20 mouse cellular contexts compared by ENCODE assay signal in genomic region chr4:125261547-125261946, GRCm38 (mm10).
DNase-seq lines count a peak whose midpoint lies in the region; ATAC-seq and TF ChIP-seq lines count a peak whose summit lies in the region.
"Had no signal": no experiment of that assay in that cellular context is flagged by ENCODE, and none has a peak within 500 bp of the region (broad histone marks: within the 10 kb centered on the region; RNA-seq: fewer than 3 reads in every experiment).

No protein-coding gene starts in this region.

- 0 out of 2 replicates have a peak, but pooled peaks have one; percentile 3 for TF ChIP-seq CTCF in hindbrain, postnatal 0 days (IDR thresholded peaks at IDR 0.05; ENCODE audit: low read depth)
- TF ChIP-seq CTCF in forebrain, postnatal 0 days (IDR thresholded peaks at IDR 0.05; ENCODE audit: low read depth) = no peak

- no peaks in the 10 kb centered on the region; the same call in none of the 2 replicates for H3K27me3 ChIP-seq in hindbrain, postnatal 0 days (ENCODE audit: insufficient read depth, low read length)
- no peaks in the 10 kb centered on the region for H3K27me3 ChIP-seq in hindbrain, embryonic 11.5 days (ENCODE audit: control insufficient read depth, insufficient read depth, low read length)
- H3K27me3 ChIP-seq in forebrain, postnatal 0 days (ENCODE audit: insufficient read depth, low read length) = no peaks in the 10 kb centered on the region
- H3K27me3 ChIP-seq: hindbrain, embryonic 15.5 days had no signal

- no peak for ATAC-seq in hindbrain, postnatal 0 days
- ATAC-seq in hindbrain, embryonic 11.5 days (ENCODE audit: low FRiP score) = no peak
- ATAC-seq in forebrain, postnatal 0 days = peak; percentile 28

- DNase-seq in hindbrain, postnatal 0 days (ENCODE audit: low spot score) = peak; percentile 18
- no peak for DNase-seq in hindbrain, embryonic 11.5 days (ENCODE audit: low spot score)
- DNase-seq in right cerebral cortex, adult 18-20 months = peak; percentile 24
- DNase-seq in right cerebral cortex, postnatal 14 days = no peak
- DNase-seq in forebrain, postnatal 0 days = peak; percentile 42
- DNase-seq in layer of hippocampus, postnatal 25 days (ENCODE audit: extremely low spot score in 1 of 2, low spot score in 1 of 2) = peak; percentile 14 to 20
- no peak for DNase-seq in retina, embryonic 14.5 days (ENCODE audit: low spot score)
- no peak for DNase-seq in urinary bladder, postnatal 4 days (ENCODE audit: low spot score in 2 of 2)
- DNase-seq: adrenal gland, postnatal 25 days; cerebellum, adult 8-10 months; heart, postnatal 10 days; kidney, adult 11 months; kidney, postnatal 10 days; lung, adult 2 months; lung, postnatal 36 days; thymus, postnatal 4 days had no signal

- no peaks in the 10 kb centered on the region for H3K9me3 ChIP-seq in hindbrain, postnatal 0 days (ENCODE audit: low read length)
- H3K9me3 ChIP-seq in hindbrain, embryonic 11.5 days (ENCODE audit: control insufficient read depth, low read length) = no peaks in the 10 kb centered on the region
- no peaks in the 10 kb centered on the region for H3K9me3 ChIP-seq in forebrain, postnatal 0 days (ENCODE audit: low read length)
- H3K9me3 ChIP-seq: heart, embryonic 10.5 days; hindbrain, embryonic 15.5 days; limb, embryonic 15.5 days; midbrain, embryonic 12.5 days had no signal

- H3K4me2 ChIP-seq in hindbrain, postnatal 0 days (ENCODE audit: low read depth, low read length) = no peak overlapping the region
- no peak overlapping the region for H3K4me2 ChIP-seq in hindbrain, embryonic 11.5 days (replicated peaks; ENCODE audit: low read depth, low read length)
- no peak overlapping the region for H3K4me2 ChIP-seq in forebrain, postnatal 0 days (ENCODE audit: low read depth)
- H3K4me2 ChIP-seq: hindbrain, embryonic 15.5 days; limb, embryonic 15.5 days; midbrain, embryonic 12.5 days had no signal

- H3K4me1 ChIP-seq in hindbrain, postnatal 0 days (ENCODE audit: insufficient read depth, low read length) = 0 out of 2 replicates have a peak, but pooled peaks cover 9% of the 10 kb centered on the region
- H3K4me1 ChIP-seq in hindbrain, embryonic 11.5 days (replicated peaks; ENCODE audit: control insufficient read depth, insufficient read depth, low read length) = no peaks in the 10 kb centered on the region
- peaks cover 18% of the 10 kb centered on the region for H3K4me1 ChIP-seq in forebrain, postnatal 0 days (ENCODE audit: insufficient read depth)
- H3K4me1 ChIP-seq: heart, embryonic 10.5 days; limb, embryonic 15.5 days had no signal

- H3K27ac ChIP-seq in hindbrain, postnatal 0 days = no peak overlapping the region
- H3K27ac ChIP-seq in hindbrain, embryonic 11.5 days (ENCODE audit: low read depth, low read length) = no peak overlapping the region
- peak overlapping the region; percentile 35; the same call in 1 of the 2 replicates for H3K27ac ChIP-seq in forebrain, postnatal 0 days (ENCODE audit: low read depth, low read length)
- H3K27ac ChIP-seq: heart, embryonic 10.5 days; hindbrain, embryonic 15.5 days; limb, embryonic 15.5 days; midbrain, embryonic 12.5 days had no signal

- no peak overlapping the region for H3K4me3 ChIP-seq in hindbrain, postnatal 0 days (ENCODE audit: low read length)
- no peak overlapping the region for H3K4me3 ChIP-seq in hindbrain, embryonic 11.5 days (ENCODE audit: low read depth, low read length)
- no peak overlapping the region for H3K4me3 ChIP-seq in forebrain, postnatal 0 days (ENCODE audit: low read depth, low read length)
- H3K4me3 ChIP-seq: heart, embryonic 10.5 days; hindbrain, embryonic 15.5 days; limb, embryonic 15.5 days; midbrain, embryonic 12.5 days had no signal

- 31% methylated on average over 8 of the region's 8 CpGs for WGBS in hindbrain, postnatal 0 days
- 59% methylated on average over 8 of the region's 8 CpGs for WGBS in hindbrain, embryonic 11.5 days
- 16% methylated on average over 8 of the region's 8 CpGs for WGBS in forebrain, postnatal 0 days

- H3K36me3 ChIP-seq in hindbrain, postnatal 0 days (ENCODE audit: insufficient read depth, low read length) = no peaks in the 10 kb centered on the region
- H3K36me3 ChIP-seq in hindbrain, embryonic 11.5 days (ENCODE audit: control insufficient read depth, insufficient read depth, low read length) = no peaks in the 10 kb centered on the region
- no peaks in the 10 kb centered on the region for H3K36me3 ChIP-seq in forebrain, postnatal 0 days (ENCODE audit: insufficient read depth)
- H3K36me3 ChIP-seq: heart, embryonic 10.5 days; hindbrain, embryonic 15.5 days; limb, embryonic 15.5 days; midbrain, embryonic 12.5 days had no signal

- no peak overlapping the region for H3K9ac ChIP-seq in hindbrain, postnatal 0 days (replicated peaks; ENCODE audit: low read length)
- no peak overlapping the region for H3K9ac ChIP-seq in hindbrain, embryonic 11.5 days (ENCODE audit: low read depth, low read length)
- H3K9ac ChIP-seq in forebrain, postnatal 0 days = no peak overlapping the region
- H3K9ac ChIP-seq: hindbrain, embryonic 15.5 days; limb, embryonic 15.5 days; midbrain, embryonic 12.5 days had no signal

Comparison
In these comparisons a context has a peak if more than half of its experiments do, and no peak if none do; other contexts are left out.
1. DNase-seq: peak in hindbrain, postnatal 0 days (single experiment), right cerebral cortex, adult 18-20 months (single experiment), forebrain, postnatal 0 days (single experiment) and layer of hippocampus, postnatal 25 days (2 of 2); none in hindbrain, embryonic 11.5 days (single experiment), right cerebral cortex, postnatal 14 days (single experiment), retina, embryonic 14.5 days (single experiment) and urinary bladder, postnatal 4 days (0 of 2).